Mouse (Mus musculus) heart, embryonic 14.5 days (tissue): ENCODE measurements at regions not wholly inside any gene's neighbourhood (a gene's known extent, or its start where the extent isn't known, plus 50 kb on each side); places are given as distances from the start of the nearest gene placed in this dataset.

Experiments
- ATAC-seq: fragments of 200-750 bp; cut with Nextera tagmentation; 2 replicates; pipeline ENCODE4 v1.8.0; 2017; ENCODE audit warnings: low read depth, moderate TSS enrichment; ENCODE audit not compliant: insufficient number of reproducible peaks, insufficient read depth, low FRiP score
- H3K27ac ChIP-seq, 2 experiments: fragments of 200-500 bp in 1 of 2; fragments of 300-500 bp in 1 of 2; sonication (generic) in 1 of 2; replicated peaks in 1 of 2; 2 replicates each; pipeline ENCODE4 v1.5.1; 2012 to 2014; ENCODE audit warnings: low read depth in 2 of 2, low read length in 2 of 2, control low read depth in 1 of 2, mild to moderate bottlenecking in 1 of 2, mixed read lengths in 1 of 2; ENCODE audit not compliant: control insufficient read depth in 1 of 2, insufficient read depth in 1 of 2
- H3K27me3 ChIP-seq: fragments of 300-500 bp; sonication (generic); 2 replicates; pipeline ENCODE4 v1.6.1; 2014; ENCODE audit warnings: mild to moderate bottlenecking, low read length, control low read depth; ENCODE audit not compliant: control insufficient read depth, insufficient read depth
- H3K36me3 ChIP-seq: fragments of 300-500 bp; sonication (generic); 2 replicates; pipeline ENCODE4 v1.6.1; 2014; ENCODE audit warnings: mild to moderate bottlenecking, control low read depth, low read length, mixed read lengths; ENCODE audit not compliant: control insufficient read depth, insufficient read depth
- H3K4me1 ChIP-seq, 2 experiments: fragments of 200-500 bp in 1 of 2; fragments of 300-500 bp in 1 of 2; sonication (generic) in 1 of 2; 2 replicates each; pipeline ENCODE4 v1.6.1; 2012 to 2014; ENCODE audit warnings: low read length in 2 of 2, control low read depth in 1 of 2, mixed read lengths in 1 of 2; ENCODE audit not compliant: control insufficient read depth in 2 of 2, insufficient read depth in 2 of 2
- H3K4me2 ChIP-seq: fragments of 300-500 bp; sonication (generic); 2 replicates; pipeline ENCODE4 v1.6.1; 2014; ENCODE audit warnings: mild to moderate bottlenecking, low read length
- H3K4me3 ChIP-seq, 2 experiments: fragments of 200-500 bp in 1 of 2; fragments of 300-500 bp in 1 of 2; sonication (generic) in 1 of 2; 2 replicates each; pipeline ENCODE4 v1.5.1; 2012 to 2014; ENCODE audit warnings: low read length in 2 of 2, mild to moderate bottlenecking in 2 of 2, control low read depth in 1 of 2, low read depth in 1 of 2, moderate library complexity in 1 of 2; ENCODE audit not compliant: control insufficient read depth in 1 of 2, insufficient read depth in 1 of 2
- H3K9ac ChIP-seq: fragments of 300-500 bp; sonication (generic); 2 replicates; pipeline ENCODE4 v1.6.1; 2014; ENCODE audit warnings: mild to moderate bottlenecking, low read length
- H3K9me3 ChIP-seq: fragments of 300-500 bp; sonication (generic); 2 replicates; pipeline ENCODE4 v1.6.1; 2016; ENCODE audit warnings: low read length, control low read depth; ENCODE audit not compliant: control insufficient read depth
- WGBS: fragments of 180-500 bp; shearing (Covaris S2); extraction: QIAGEN DNeasy Blood & Tissue Kit; methylation state at CpG from one replicate; pipeline ENCODE4 v1.1.7; 2014; 5-methylcytosine and 5-hydroxymethylcytosine counted together

DNA sequence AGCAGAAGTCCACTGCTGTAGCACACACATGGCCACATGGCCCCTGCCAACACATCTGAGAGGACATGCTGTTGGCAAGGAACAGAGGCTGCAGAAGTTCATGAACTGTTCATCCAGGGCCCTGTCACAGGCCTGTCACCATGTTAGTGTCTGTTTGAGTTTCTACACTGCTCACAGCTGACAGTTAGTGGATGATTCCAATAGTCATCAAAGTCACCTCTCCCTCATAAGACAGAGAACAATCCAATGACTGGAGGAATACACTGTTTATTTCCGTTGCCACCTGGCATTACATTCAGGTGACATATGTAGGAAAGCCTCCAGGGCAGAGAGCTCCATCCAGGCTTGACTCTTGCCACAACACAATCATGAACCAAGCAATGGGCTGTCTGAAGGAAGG lies 2886.3 kb upstream of the 5930422O12Rik start:
- no peaks in the 10 kb centered on the region for H3K9me3 ChIP-seq
- no peak overlapping the region for H3K27ac ChIP-seq
- H3K36me3 ChIP-seq: no peaks in the 10 kb centered on the region
- H3K9ac ChIP-seq: no peak overlapping the region
- 63% methylated on average over 1 of the region's 1 CpGs for WGBS
- H3K4me3 ChIP-seq: no peak overlapping the region
- ATAC-seq: no peak
- no peaks in the 10 kb centered on the region for H3K27me3 ChIP-seq
- H3K4me2 ChIP-seq: no peak overlapping the region
- no peaks in the 10 kb centered on the region for H3K4me1 ChIP-seq

GRCm38 (mm10) chr8:30547820-30548219 lies 2880.7 kb upstream of the 5930422O12Rik start:
- H3K27ac ChIP-seq: no peak overlapping the region
- H3K4me3 ChIP-seq: no peak overlapping the region
- no peak for ATAC-seq
- H3K4me2 ChIP-seq: no peak overlapping the region
- H3K27me3 ChIP-seq: no peaks in the 10 kb centered on the region
- H3K4me1 ChIP-seq: no peaks in the 10 kb centered on the region
- H3K9ac ChIP-seq: no peak overlapping the region
- 14% methylated on average over 2 of the region's 2 CpGs for WGBS
- H3K9me3 ChIP-seq: no peaks in the 10 kb centered on the region
- no peaks in the 10 kb centered on the region for H3K36me3 ChIP-seq

DNA sequence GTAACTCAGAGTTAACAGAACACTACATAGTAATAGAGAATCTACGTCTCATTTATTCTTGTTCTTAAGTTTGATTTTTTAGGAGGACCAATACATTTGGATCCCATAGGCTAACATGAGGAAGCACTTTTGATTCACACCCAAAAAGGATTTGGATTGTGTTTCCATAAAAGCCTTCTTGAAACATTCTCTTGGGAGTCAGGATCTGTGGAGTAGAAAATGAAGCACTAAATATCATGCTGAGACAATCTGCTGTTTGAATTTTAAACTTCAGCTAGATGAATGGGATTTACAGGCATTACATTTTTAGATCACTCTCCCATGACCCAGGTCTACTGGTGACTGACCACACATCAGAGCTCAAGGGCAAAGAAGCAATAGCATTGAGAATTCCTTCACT lies 2877.5 kb upstream of the 5930422O12Rik start:
- no peaks in the 10 kb centered on the region for H3K36me3 ChIP-seq
- ATAC-seq: no peak
- H3K9ac ChIP-seq: no peak overlapping the region
- H3K9me3 ChIP-seq: no peaks in the 10 kb centered on the region
- no peaks in the 10 kb centered on the region for H3K27me3 ChIP-seq
- H3K4me2 ChIP-seq: no peak overlapping the region
- 74% methylated on average over 1 of the region's 1 CpGs for WGBS
- H3K27ac ChIP-seq: no peak overlapping the region
- no peaks in the 10 kb centered on the region for H3K4me1 ChIP-seq
- no peak overlapping the region for H3K4me3 ChIP-seq

- Histone ChIP-seq H3K4me1 (no peaks in the 10 kb centered on the region), H3K27me3 (no peaks in the 10 kb centered on the region), H3K9ac (no peak overlapping the region), H3K4me3 (no peak overlapping the region), H3K36me3 (no peaks in the 10 kb centered on the region), H3K27ac (no peak overlapping the region), H3K9me3 (no peaks in the 10 kb centered on the region), H3K4me2 (no peak overlapping the region)
- ATAC-seq: no peak
Observed at GRCm38 (mm10) chr8:30557429-30557828, 2871.1 kb upstream of the 5930422O12Rik start.

GRCm38 (mm10) chr8:30561323-30562207 lies 2866.9 kb upstream of the 5930422O12Rik start:
- H3K4me3 ChIP-seq: no peak overlapping the region
- no peak overlapping the region for H3K9ac ChIP-seq
- no peaks in the 10 kb centered on the region for H3K27me3 ChIP-seq
- H3K36me3 ChIP-seq: no peaks in the 10 kb centered on the region
- 68% methylated on average over 8 of the region's 8 CpGs for WGBS
- no peaks in the 10 kb centered on the region for H3K9me3 ChIP-seq
- no peak overlapping the region for H3K27ac ChIP-seq
- no peaks in the 10 kb centered on the region for H3K4me1 ChIP-seq
- ATAC-seq: no peak
- no peak overlapping the region for H3K4me2 ChIP-seq

GRCm38 (mm10) chr8:30569799-30570198 lies 2858.7 kb upstream of the 5930422O12Rik start:
- Histone ChIP-seq H3K9me3 (no peaks in the 10 kb centered on the region), H3K4me2 (no peak overlapping the region), H3K27ac (no peak overlapping the region), H3K27me3 (no peaks in the 10 kb centered on the region), H3K4me1 (no peaks in the 10 kb centered on the region), H3K36me3 (no peaks in the 10 kb centered on the region), H3K4me3 (no peak overlapping the region), H3K9ac (no peak overlapping the region)
- ATAC-seq: no peak
- 73% methylated on average over 3 of the region's 3 CpGs for WGBS

DNA sequence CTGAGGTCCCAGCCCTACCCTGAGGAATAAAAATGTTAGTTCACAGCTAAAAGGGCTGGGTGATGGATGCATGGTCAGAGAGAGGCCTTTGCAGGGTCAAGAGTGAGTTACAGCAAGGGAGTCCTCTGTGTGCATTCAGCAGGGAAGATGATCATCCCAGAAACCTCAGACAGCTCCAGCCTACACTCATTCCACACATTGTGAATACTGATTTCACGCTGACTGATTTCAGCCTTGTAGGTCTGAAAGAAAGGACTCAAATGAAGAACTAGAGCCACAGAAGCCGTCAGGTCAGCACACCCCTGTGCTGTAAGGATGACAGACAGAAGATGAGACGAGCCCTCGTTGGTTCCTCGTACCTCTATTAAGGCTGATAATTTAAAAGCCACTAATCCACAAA lies 2858.0 kb upstream of the 5930422O12Rik start:
- ATAC-seq: no peak

DNA sequence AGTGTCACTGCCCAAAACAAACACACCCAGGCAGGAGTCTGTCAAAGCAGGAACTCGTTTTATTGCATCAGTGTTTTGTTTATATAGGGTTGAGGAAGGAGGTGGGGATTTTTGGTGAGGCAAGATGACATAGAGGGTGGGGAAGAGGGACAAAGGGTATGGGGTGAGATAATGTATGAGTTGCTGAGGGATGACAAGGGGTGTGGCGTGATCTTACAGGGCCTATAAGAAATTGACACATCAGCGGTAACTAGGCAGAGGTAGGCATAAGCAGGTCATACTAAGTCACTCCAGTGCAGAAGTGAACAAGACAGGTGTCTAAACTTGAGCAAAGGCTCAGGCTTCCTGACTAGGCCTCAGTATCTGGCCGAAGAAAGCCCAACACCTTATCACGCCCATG lies 2841.0 kb upstream of the 5930422O12Rik start:
- no peaks in the 10 kb centered on the region for H3K4me1 ChIP-seq
- no peak for ATAC-seq
- H3K27me3 ChIP-seq: no peaks in the 10 kb centered on the region
- H3K36me3 ChIP-seq: no peaks in the 10 kb centered on the region
- WGBS: 70% methylated on average over 5 of the region's 5 CpGs
- H3K9ac ChIP-seq: no peak overlapping the region
- H3K27ac ChIP-seq: no peak overlapping the region
- no peak overlapping the region for H3K4me2 ChIP-seq
- no peak overlapping the region for H3K4me3 ChIP-seq
- H3K9me3 ChIP-seq: no peaks in the 10 kb centered on the region

More for the DNA sequence above, 2858.0 kb upstream of the 5930422O12Rik start:
- no peaks in the 10 kb centered on the region for H3K27me3 ChIP-seq
- no peaks in the 10 kb centered on the region for H3K9me3 ChIP-seq
- H3K36me3 ChIP-seq: no peaks in the 10 kb centered on the region
- no peak overlapping the region for H3K9ac ChIP-seq
- no peaks in the 10 kb centered on the region for H3K4me1 ChIP-seq
- H3K27ac ChIP-seq: no peak overlapping the region
- no peak overlapping the region for H3K4me2 ChIP-seq
- no peak overlapping the region for H3K4me3 ChIP-seq
- 67% methylated on average over 5 of the region's 5 CpGs for WGBS
